ENCODE assay signal across 14 mouse cellular contexts in genomic region chr2:41672131-41672530, GRCm38 (mm10).
"Had no signal": no experiment of that assay in that cellular context is flagged by ENCODE, and none has a peak within 500 bp of the region (broad histone marks: within the 10 kb centered on the region; RNA-seq: fewer than 3 reads in every experiment).

No protein-coding gene starts in this region.

- H3K27ac ChIP-seq: layer of hippocampus, adult 2 months; limb, embryonic 13.5 days; liver, embryonic 14.5 days; midbrain, embryonic 13.5 days; neural tube, embryonic 13.5 days had no signal

- H3K9ac ChIP-seq: limb, embryonic 13.5 days; liver, embryonic 14.5 days; midbrain, embryonic 13.5 days; neural tube, embryonic 13.5 days had no signal

- H3K27me3 ChIP-seq: limb, embryonic 13.5 days; midbrain, embryonic 13.5 days; neural tube, embryonic 13.5 days had no signal

- H3K4me3 ChIP-seq: layer of hippocampus, adult 2 months; limb, embryonic 13.5 days; midbrain, embryonic 13.5 days; neural tube, embryonic 13.5 days had no signal

- ATAC-seq: midbrain, embryonic 13.5 days had no signal

- DNase-seq: kidney, postnatal 10 days; kidney, postnatal 4 days; left cerebral cortex, postnatal 4 days; lung, adult 18-20 months; retina, postnatal 1 day; right cerebral cortex, postnatal 4 days; spleen, adult 18-20 months; thymus, adult 18-20 months; thymus, postnatal 14 days had no signal

- H3K4me1 ChIP-seq: limb, embryonic 13.5 days; neural tube, embryonic 13.5 days had no signal

- H3K36me3 ChIP-seq: limb, embryonic 13.5 days; midbrain, embryonic 13.5 days; neural tube, embryonic 13.5 days had no signal

- H3K9me3 ChIP-seq: limb, embryonic 13.5 days; midbrain, embryonic 13.5 days; neural tube, embryonic 13.5 days had no signal

- H3K4me2 ChIP-seq: limb, embryonic 13.5 days; midbrain, embryonic 13.5 days; neural tube, embryonic 13.5 days had no signal
